Mouse (Mus musculus): ENCODE results near the gene Szt2. TPM values are rescaled to one million over a fixed set of nuclear protein-coding genes. Genes with fewer than 3 reads are reported as not detected.

Szt2 gene
- polyA plus RNA-seq, 1 experiment from 2014 or later, result 9.4 TPM

DNA sequence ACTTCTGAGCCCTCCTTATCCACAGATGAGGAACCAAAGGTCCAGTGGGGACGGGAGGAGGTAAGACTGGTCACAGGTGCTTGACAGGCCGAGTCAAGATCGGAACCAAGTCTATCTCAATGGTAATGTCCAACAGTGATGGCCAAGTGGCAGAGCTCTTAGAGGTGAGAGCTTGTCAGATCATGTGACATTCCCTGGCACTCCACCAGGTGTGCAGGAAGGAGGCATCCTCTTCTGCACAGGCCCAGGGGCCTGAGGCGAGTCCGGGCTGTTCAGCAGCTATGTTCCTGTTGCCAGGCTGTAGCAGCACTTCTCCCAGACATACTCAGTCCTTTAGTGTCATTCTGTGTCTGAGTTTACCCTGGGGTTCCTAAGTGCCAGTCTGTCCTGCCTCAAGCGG, 46.2 kb downstream of the Szt2 start:
- Histone ChIP-seq H3K4me3 (no peak overlapping the region), H3K27me3 (replicated peaks; ENCODE audit: low read depth, poor library complexity, severe bottlenecking) (no peaks in the 10 kb centered on the region), H3K4me1 (peaks cover 23% of the 10 kb centered on the region), H3K9me3 (no peaks in the 10 kb centered on the region), H3K27ac (replicated peaks) (no peak overlapping the region), H3K36me3 (replicated peaks) (peaks cover 67% of the 10 kb centered on the region)
- WGBS, result 92% methylated on average over 6 of the region's 6 CpGs
- DNase-seq (ENCODE audit: low spot score), result no peak

DNA sequence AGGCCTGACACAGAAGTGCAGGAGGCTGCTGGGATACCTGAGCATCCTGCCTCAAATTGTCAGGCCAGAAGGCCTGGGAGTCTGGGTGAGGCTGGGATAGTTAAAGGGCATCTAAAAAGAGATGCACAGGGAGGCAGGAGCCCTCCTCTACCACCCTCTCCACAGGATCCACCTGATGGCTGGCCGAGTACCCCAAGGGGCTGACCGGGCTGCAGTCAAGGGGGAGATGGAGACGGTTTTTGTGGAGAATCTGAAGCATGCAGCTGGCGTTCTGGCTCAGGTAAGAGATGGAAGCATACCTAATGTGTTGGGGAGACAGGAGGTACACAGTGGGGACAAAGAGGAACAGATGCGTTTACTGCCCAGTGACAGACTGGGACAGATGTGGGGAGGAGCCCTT, 47.6 kb downstream of the Szt2 start:
- Histone ChIP-seq H3K4me3 (no peak overlapping the region), H3K27me3 (replicated peaks; ENCODE audit: low read depth, poor library complexity, severe bottlenecking) (no peaks in the 10 kb centered on the region), H3K4me1 (peaks cover 23% of the 10 kb centered on the region), H3K9me3 (no peaks in the 10 kb centered on the region), H3K27ac (replicated peaks) (no peak overlapping the region), H3K36me3 (replicated peaks) (peaks cover 52% of the 10 kb centered on the region)
- WGBS, result 85% methylated on average over 5 of the region's 5 CpGs
- DNase-seq (ENCODE audit: low spot score), result no peak

DNA sequence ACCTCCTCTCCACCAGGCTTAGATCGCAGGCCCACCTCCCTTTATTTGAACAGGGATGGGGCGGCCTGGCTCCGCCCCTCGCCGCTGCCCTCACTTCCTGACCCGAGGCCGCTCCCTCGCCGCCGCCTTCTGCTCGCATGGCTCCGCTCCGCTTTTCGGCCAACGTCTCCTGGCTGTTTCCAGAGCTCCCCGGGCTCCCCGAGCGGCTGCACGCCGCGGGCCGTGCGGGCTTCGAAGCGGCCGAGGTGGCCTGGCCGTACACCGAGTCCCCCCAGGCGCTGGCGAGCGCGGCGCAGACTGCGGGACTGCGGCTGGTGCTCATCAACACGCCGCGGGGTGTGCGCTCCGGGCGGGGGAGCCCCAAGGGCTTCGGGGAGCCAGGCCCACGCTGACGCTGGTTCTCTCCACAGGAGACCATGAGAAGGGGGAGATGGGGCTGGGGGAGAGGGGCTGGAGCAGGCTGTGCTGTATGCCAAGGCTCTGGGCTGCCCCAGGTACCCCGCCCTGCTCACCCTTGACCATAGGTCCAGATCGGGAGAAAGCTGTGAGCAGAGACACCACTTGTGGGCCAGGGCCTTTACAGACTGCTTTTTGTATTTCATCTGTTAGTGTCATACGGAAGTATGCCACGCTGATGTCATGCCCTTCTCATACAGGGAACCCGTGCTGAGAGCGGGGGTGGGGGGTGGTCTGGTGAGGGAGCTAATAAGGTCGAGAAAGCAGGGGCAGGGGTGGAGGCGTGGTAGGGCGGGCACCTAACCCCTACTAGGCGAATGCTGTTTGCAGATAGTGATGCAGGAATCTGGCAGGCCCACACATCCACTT, 49.0 kb downstream of the Szt2 start:
- H3K27ac ChIP-seq (replicated peaks), result peak overlapping the region; percentile 94
- DNase-seq (ENCODE audit: low spot score), result peak; percentile 85
- peaks cover 23% of the 10 kb centered on the region for H3K4me1 ChIP-seq
- peaks cover 39% of the 10 kb centered on the region for H3K36me3 ChIP-seq (replicated peaks)
- under 1% methylated on average over 54 of the region's 54 CpGs for WGBS
- no peaks in the 10 kb centered on the region for H3K27me3 ChIP-seq (replicated peaks; ENCODE audit: low read depth, poor library complexity, severe bottlenecking)
- no peaks in the 10 kb centered on the region for H3K9me3 ChIP-seq
- H3K4me3 ChIP-seq, result peak overlapping the region; percentile 86

DNA sequence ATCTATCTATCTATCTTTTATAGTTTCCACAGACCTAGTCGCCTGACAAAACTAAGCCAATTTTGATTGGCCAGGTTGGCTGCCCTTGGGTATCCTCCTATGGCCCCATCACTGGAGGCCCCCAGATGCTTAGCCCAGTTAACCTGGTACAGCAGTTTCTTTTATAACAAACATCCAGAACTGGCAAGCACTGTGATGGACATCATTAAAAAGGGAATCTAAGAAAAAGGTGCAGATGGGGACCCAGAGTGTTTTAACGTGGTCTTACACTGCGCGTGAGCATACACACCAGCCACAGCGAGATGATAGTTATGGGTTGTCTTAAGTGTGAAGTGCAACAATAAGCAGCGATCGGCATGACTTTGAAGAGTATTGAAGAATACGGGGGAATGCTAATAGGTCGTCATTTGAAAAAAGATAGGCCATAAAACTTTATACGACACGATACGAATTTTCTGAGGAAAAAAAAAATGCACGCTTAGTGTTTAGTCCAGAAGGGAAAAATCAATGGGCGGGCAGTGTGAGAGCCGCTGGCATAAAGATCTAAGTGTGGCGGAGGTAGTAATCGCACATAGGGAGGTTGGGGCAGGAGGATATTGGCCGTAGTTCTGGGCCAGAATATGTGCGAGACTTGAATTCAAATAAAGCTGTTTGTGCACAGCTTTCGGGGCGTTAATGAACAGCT, 49.7 kb downstream of the Szt2 start:
- no peak for DNase-seq (ENCODE audit: low spot score)
- H3K36me3 ChIP-seq (replicated peaks), result peaks cover 31% of the 10 kb centered on the region
- H3K4me3 ChIP-seq, result peak overlapping the region; percentile 86
- H3K27ac ChIP-seq (replicated peaks), result peak overlapping the region; percentile 94
- H3K4me1 ChIP-seq, result peaks cover 23% of the 10 kb centered on the region
- H3K9me3 ChIP-seq, result no peaks in the 10 kb centered on the region
- WGBS, result 20% methylated on average over 21 of the region's 21 CpGs
- no peaks in the 10 kb centered on the region for H3K27me3 ChIP-seq (replicated peaks; ENCODE audit: low read depth, poor library complexity, severe bottlenecking)

DNA sequence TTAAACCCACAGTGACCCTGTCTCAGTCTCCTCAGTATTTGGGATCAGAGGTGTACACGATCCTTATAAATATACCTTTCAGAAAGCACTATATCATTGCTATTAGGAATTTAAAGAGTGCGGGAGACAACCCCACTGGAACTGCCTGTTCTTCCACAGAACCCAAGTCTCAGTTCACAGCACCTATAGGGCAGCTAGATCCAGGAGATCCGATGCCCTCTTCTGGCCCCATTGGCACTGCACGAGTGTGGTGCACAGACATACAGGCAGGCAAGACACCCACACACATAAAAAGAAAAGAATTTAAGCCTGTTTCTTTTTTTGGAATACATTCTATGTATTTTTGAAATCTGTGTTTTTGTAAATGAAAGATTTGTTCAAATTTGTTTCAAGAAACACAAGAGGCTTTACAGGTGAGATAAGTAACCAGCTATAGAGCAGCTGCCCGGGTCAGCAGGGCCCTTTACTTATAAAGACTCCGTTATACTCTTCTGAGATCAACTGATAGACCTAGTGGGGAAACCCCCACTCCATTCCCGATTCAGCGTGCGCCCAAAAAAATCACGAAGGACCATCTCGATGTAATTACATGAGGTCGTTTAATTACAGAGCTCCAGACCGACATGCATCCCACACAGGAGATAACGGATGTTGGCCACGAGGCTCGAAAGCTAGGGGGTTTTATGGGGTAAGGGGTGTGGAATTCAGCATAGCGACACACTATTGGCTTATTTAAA, 50.7 kb downstream of the Szt2 start:
- Histone ChIP-seq H3K4me1 (peaks cover 23% of the 10 kb centered on the region), H3K27me3 (replicated peaks; ENCODE audit: low read depth, poor library complexity, severe bottlenecking) (no peaks in the 10 kb centered on the region), H3K36me3 (replicated peaks) (peaks cover 21% of the 10 kb centered on the region), H3K9me3 (no peaks in the 10 kb centered on the region), H3K4me3 (no peak overlapping the region), H3K27ac (replicated peaks) (no peak overlapping the region)
- DNase-seq (ENCODE audit: low spot score), result no peak
- WGBS, result 90% methylated on average over 17 of the region's 17 CpGs

DNA sequence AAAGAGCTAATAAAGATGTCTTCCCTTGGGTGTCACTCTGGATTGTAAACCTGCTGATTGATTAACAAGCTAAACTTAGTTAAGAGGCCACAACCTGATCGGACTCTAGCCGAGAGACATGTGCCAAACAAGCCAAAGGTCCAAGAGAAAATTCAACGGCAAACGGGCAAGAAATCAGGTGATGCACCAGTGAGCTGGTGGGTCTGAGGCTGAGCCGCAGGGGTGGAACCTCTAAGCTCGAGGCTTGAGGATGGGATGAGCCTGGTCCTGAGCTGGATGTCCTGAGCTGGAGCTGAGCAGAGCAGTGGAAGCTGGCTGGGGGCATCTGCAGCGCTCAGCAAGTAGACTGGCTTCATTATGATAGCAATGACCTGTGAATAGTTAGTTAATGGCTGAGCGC, 51.6 kb downstream of the Szt2 start:
- Histone ChIP-seq H3K27me3 (replicated peaks; ENCODE audit: low read depth, poor library complexity, severe bottlenecking) (no peaks in the 10 kb centered on the region), H3K27ac (replicated peaks) (no peak overlapping the region), H3K9me3 (no peaks in the 10 kb centered on the region), H3K4me3 (no peak overlapping the region), H3K4me1 (peaks cover 23% of the 10 kb centered on the region), H3K36me3 (replicated peaks) (peaks cover 13% of the 10 kb centered on the region)
- DNase-seq (ENCODE audit: low spot score), result no peak
- WGBS, result 91% methylated on average over 8 of the region's 8 CpGs

DNA sequence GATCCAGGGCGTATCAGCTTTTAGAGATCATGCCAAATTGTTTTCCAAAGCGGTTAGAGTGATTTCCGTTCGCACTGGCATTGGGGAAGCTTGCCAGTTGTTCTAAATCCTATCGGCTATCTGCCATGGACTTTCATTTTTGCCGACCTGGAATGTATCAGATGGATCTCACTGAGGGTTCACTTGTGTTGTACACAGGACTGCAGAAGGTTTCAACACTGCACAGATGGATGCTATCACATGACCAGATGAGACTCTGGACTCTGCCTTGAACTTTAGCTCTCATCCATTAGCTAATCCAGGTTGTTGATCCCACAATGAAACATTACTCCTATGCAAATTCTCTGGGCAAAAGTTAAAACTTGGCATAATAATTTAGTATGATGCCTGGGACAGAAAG, 52.3 kb downstream of the Szt2 start:
- no peak for DNase-seq (ENCODE audit: low spot score)
- 90% methylated on average over 6 of the region's 6 CpGs for WGBS
- H3K4me3 ChIP-seq, result no peak overlapping the region
- no peaks in the 10 kb centered on the region for H3K27me3 ChIP-seq (replicated peaks; ENCODE audit: low read depth, poor library complexity, severe bottlenecking)
- peaks cover 5% of the 10 kb centered on the region for H3K36me3 ChIP-seq (replicated peaks)
- no peaks in the 10 kb centered on the region for H3K9me3 ChIP-seq
- peaks cover 23% of the 10 kb centered on the region for H3K4me1 ChIP-seq
- no peak overlapping the region for H3K27ac ChIP-seq (replicated peaks)

DNA sequence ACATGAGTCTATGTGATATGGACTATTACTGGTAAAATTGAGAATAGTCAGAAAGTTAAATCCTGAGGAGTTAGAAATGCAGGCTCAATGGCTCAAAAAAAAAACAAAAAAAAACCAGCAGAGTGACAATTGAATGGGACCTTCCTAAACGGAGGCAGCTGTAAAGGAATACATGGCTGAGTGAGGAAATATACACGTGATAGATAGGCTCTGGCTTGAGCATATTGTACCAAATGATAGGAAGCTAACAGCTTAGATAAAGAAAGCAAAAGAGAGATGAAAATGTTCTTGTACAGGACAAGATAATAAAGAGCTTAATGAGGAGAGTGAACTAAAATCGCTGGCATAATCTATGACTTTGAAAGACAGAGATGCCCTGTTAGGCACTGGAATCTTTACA, 54.8 kb downstream of the Szt2 start:
- WGBS, result 82% methylated on average over 3 of the region's 3 CpGs
- Histone ChIP-seq H3K36me3 (replicated peaks) (no peaks in the 10 kb centered on the region), H3K4me3 (no peak overlapping the region), H3K27ac (replicated peaks) (no peak overlapping the region), H3K9me3 (no peaks in the 10 kb centered on the region), H3K4me1 (peaks cover 2% of the 10 kb centered on the region), H3K27me3 (replicated peaks; ENCODE audit: low read depth, poor library complexity, severe bottlenecking) (no peaks in the 10 kb centered on the region)
- DNase-seq (ENCODE audit: low spot score), result no peak

DNA sequence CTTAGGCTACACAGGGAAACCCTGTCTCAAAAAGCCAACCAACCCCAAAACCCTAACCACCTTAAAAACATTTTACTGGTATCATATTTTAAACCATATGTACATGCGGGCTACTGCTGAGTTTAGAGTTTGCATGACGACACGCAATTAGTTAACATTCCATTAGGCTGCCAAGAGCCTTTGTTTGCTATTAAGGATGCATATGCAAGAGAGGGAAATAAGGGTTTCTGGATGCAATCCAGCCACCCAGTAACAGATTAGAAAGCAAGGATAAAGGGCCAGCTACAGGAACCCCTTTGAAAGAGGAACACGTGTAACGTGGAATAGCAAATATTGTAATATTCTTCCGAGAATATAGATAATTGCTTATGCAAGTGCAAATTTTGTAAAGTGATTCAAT, 55.4 kb downstream of the Szt2 start:
- 93% methylated on average over 6 of the region's 6 CpGs for WGBS
- Histone ChIP-seq H3K4me3 (no peak overlapping the region), H3K27me3 (replicated peaks; ENCODE audit: low read depth, poor library complexity, severe bottlenecking) (no peaks in the 10 kb centered on the region), H3K4me1 (no peaks in the 10 kb centered on the region; the same call in 1 of the 2 replicates), H3K36me3 (replicated peaks) (no peaks in the 10 kb centered on the region), H3K27ac (replicated peaks) (no peak overlapping the region), H3K9me3 (no peaks in the 10 kb centered on the region)
- no peak for DNase-seq (ENCODE audit: low spot score)

DNA sequence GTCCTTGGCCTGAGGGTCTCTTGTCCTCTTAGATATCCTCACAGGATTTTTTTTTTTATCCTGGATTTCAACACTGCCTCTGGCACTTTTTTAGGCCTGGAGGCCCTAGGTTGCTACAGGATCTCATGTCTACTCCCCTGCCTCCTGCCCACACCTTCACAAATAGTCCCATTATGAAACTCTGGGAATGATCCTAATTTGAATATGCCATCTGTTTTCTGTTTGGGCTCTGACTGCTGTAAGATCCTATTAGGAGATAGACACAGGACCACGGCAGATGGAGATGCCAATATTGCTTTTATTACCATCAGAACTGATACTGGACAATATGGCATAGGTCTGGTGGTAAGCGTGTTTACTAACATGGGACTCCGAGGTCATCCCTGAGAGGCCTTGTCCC, 57.2 kb downstream of the Szt2 start:
- DNase-seq (ENCODE audit: low spot score), result no peak
- 81% methylated on average over 3 of the region's 3 CpGs for WGBS
- no peaks in the 10 kb centered on the region for H3K36me3 ChIP-seq (replicated peaks)
- no peak overlapping the region for H3K27ac ChIP-seq (replicated peaks)
- no peaks in the 10 kb centered on the region for H3K9me3 ChIP-seq
- peaks cover 12% of the 10 kb centered on the region for H3K4me1 ChIP-seq
- H3K4me3 ChIP-seq, result no peak overlapping the region
- H3K27me3 ChIP-seq (replicated peaks; ENCODE audit: low read depth, poor library complexity, severe bottlenecking), result no peaks in the 10 kb centered on the region

DNA sequence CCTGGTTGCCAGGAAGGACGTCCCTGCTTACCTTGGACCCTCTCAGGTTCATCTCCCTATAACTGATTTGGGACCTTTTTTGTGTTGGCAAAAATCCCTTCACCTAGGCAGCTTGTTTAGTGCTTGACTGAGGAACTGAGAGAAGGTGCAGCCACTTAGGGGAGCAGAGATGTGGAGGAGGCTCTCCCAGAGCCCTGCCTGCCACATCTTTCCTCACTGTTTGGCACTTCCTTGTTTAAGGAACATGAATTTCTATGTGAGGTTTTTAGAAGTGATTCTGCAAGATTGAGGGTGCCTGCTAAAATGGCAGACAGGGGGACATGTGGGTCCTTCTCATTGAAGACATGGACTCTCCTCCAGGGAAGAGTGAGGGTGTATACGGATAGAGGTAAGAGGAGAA, 58.2 kb downstream of the Szt2 start:
- Histone ChIP-seq H3K4me1 (peaks cover 12% of the 10 kb centered on the region), H3K27ac (replicated peaks) (no peak overlapping the region), H3K4me3 (no peak overlapping the region), H3K9me3 (no peaks in the 10 kb centered on the region), H3K36me3 (replicated peaks) (no peaks in the 10 kb centered on the region), H3K27me3 (replicated peaks; ENCODE audit: low read depth, poor library complexity, severe bottlenecking) (no peaks in the 10 kb centered on the region)
- WGBS, result 77% methylated on average over 2 of the region's 2 CpGs
- no peak for DNase-seq (ENCODE audit: low spot score)

DNA sequence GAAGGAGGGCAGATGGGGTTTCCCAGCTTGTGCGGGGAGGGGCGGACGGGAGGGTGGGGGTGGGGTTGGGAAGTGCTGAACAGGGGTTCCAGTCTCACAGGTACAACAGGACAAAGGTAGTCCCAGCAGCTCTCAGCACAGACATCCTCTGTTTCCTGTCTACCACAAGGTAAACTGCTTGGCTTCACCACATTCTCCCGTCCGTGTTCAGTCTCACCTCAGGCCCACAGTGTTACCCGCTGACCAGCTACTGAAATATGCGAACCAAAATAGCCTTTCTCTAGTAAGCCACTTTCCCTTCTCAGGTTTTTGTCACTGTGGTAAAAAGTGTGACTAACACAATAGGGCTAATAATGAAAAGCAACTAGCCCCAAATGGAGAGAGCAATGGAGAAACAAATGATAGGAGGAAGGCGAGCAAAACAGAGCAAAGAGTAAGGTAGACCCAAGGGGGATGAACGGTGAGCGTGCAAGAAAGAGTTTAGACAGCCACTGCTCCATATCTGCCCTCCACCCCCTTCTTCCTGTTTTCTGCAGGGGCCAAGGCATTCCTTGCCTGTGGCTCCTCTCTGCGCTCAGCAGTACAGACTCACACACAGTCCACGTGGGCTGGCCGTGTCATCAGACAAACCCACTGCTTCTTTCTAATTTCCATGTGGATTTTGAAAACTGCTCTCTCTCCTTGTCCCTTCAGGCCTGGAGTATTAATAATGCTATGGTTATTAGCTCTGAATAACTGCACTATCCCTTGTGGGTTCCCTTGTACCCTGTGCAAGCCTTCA, 61.4 kb downstream of the Szt2 start:
- Histone ChIP-seq H3K36me3 (replicated peaks) (no peaks in the 10 kb centered on the region), H3K9me3 (no peaks in the 10 kb centered on the region), H3K27ac (replicated peaks) (no peak overlapping the region), H3K27me3 (replicated peaks; ENCODE audit: low read depth, poor library complexity, severe bottlenecking) (no peaks in the 10 kb centered on the region), H3K4me3 (no peak overlapping the region), H3K4me1 (peaks cover 12% of the 10 kb centered on the region)
- no peak for DNase-seq (ENCODE audit: low spot score)
- WGBS, result 67% methylated on average over 13 of the region's 13 CpGs
